Mouse (Mus musculus) liver, adult 2 months (tissue): ENCODE measurements around the gene Hist1h2bg. TPM values are rescaled to one million over a fixed set of nuclear protein-coding genes. Genes with fewer than 3 reads are reported as not detected.
"Not testable (repeated sequence)": the region's sequence is repeated elsewhere in the genome, so short reads cannot be mapped to it uniquely, and the experiment has no call there.

Source experiments
- DNase-seq: peaks from one replicate; pipeline ENCODE4 v3.0.0-alpha.2; 2011; ENCODE audit warnings: low read depth, low spot score; ENCODE audit errors: extremely low read depth
- H3K27ac ChIP-seq: fragments of 200-500 bp; replicated peaks from 2 replicates; pipeline ENCODE4 v1.5.1; 2012; ENCODE audit warnings: low read depth, mild to moderate bottlenecking, control low read depth, inconsistent platforms, low read length; ENCODE audit not compliant: insufficient read depth
- H3K27me3 ChIP-seq: fragments of 200-500 bp; 2 replicates; pipeline ENCODE4 v1.6.1; 2012; ENCODE audit warnings: mild to moderate bottlenecking, moderate library complexity, low read length, inconsistent platforms; ENCODE audit not compliant: control insufficient read depth, insufficient read depth
- H3K36me3 ChIP-seq: fragments of 200-500 bp; 2 replicates; pipeline ENCODE4 v1.6.1; 2012; ENCODE audit warnings: low read length, inconsistent platforms; ENCODE audit not compliant: control insufficient read depth, insufficient read depth
- H3K4me1 ChIP-seq: fragments of 200-500 bp; 2 replicates; pipeline ENCODE4 v1.6.1; 2011; ENCODE audit warnings: low read length; ENCODE audit not compliant: control insufficient read depth, insufficient read depth
- H3K4me3 ChIP-seq: fragments of 200-500 bp; 2 replicates; pipeline ENCODE4 v1.5.1; 2011; ENCODE audit warnings: low read depth, mild to moderate bottlenecking, control low read depth, low read length, moderate library complexity; ENCODE audit not compliant: insufficient read depth
- H3K79me2 ChIP-seq: fragments of 200-500 bp; 2 replicates; pipeline ENCODE4 v1.6.1; 2012; ENCODE audit warnings: inconsistent platforms, mild to moderate bottlenecking, low read length, moderate library complexity; ENCODE audit not compliant: control insufficient read depth, insufficient read depth
- H3K9ac ChIP-seq: fragments of 200-500 bp; 2 replicates; pipeline ENCODE4 v1.6.1; 2012; ENCODE audit warnings: low read depth, mild to moderate bottlenecking, control low read depth, inconsistent platforms, low read length
- CTCF ChIP-seq: fragments of 200-500 bp; IDR thresholded peaks from 2 replicates; pipeline ENCODE4 v1.5.1; 2011; ENCODE audit warnings: low read depth, low read length, control low read depth
- POLR2A ChIP-seq: fragments of 200-500 bp; IDR thresholded peaks from 2 replicates; pipeline ENCODE4 v1.6.1; 2011; ENCODE audit warnings: low read length, control low read depth; ENCODE audit not compliant: insufficient read depth; ENCODE audit errors: extremely low read depth
- WGBS: fragments of 180-500 bp; shearing (Covaris S2); methylation state at CpG from one replicate; pipeline ENCODE4 v1.1.7; 2018; 5-methylcytosine and 5-hydroxymethylcytosine counted together
- polyA plus RNA-seq: library from polyadenylated mRNA; depleted of rRNA; stranded (reverse); fragments of >200 nt; gene quantifications from 2 replicates; pipeline ENCODE4 v1.2.3, GENCODE M21; 2012
- total RNA-seq: library from RNA; depleted of rRNA; stranded (reverse); fragments of >200 nt; gene quantifications from 2 replicates; pipeline ENCODE4 v1.2.3, GENCODE M21; 2014

The Hist1h2bg gene
- total and polyA plus RNA-seq, 2 experiments, result 4.4 to 37.2 TPM

- WGBS, result 87% methylated on average over 5 of the region's 5 CpGs
Measured at GRCm38 (mm10) chr13:23546694-23547093, 24.5 kb upstream of the Hist1h2bg start.

DNA sequence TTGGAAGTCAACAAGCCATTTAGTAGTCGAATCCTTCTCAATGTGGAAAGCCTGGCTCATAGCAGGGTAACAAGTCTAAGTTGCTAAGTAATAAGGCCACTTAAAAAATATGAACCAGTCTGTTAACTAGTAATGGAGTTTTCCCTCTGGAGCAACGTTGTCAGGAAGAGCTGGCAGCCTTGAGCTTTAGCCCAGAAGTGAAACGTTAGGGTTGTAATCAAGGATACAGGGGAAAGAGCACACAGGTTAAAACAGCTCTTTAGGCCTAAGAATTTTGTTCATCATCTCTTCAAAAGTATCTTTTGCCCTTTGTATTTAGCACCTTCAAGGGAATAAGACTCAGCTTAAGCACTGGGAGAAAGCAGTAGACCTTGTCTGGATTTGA lies 20.4 kb upstream of the Hist1h2bg start:
- no peak overlapping the region for H3K9ac ChIP-seq
- no peaks in the 10 kb centered on the region for H3K36me3 ChIP-seq
- 11% methylated on average over 3 of the region's 3 CpGs for WGBS
- no peaks in the 10 kb centered on the region for H3K79me2 ChIP-seq
- peak; percentile 23 for DNase-seq
- peak overlapping the region; percentile 63; the same call in 1 of the 2 replicates for H3K4me3 ChIP-seq
- H3K4me1 ChIP-seq, result no peaks in the 10 kb centered on the region; the same call in 1 of the 2 replicates
- no peaks in the 10 kb centered on the region for H3K27me3 ChIP-seq
- no peak overlapping the region for H3K27ac ChIP-seq
- TF ChIP-seq CTCF, result no peak
- TF ChIP-seq POLR2A, result no peak

More at GRCm38 (mm10) chr13:23546694-23547093, 24.5 kb upstream of the Hist1h2bg start:
- no peak for TF ChIP-seq CTCF
- TF ChIP-seq POLR2A, result no peak
- Histone ChIP-seq H3K27me3 (no peaks in the 10 kb centered on the region), H3K79me2 (no peaks in the 10 kb centered on the region), H3K9ac (no peak overlapping the region), H3K27ac (no peak overlapping the region), H3K4me3 (no peak overlapping the region), H3K36me3 (no peaks in the 10 kb centered on the region), H3K4me1 (peaks cover 1% of the 10 kb centered on the region; the same call in 1 of the 2 replicates)
- DNase-seq, result no peak

GRCm38 (mm10) chr13:23551146-23551834 lies 19.9 kb upstream of the Hist1h2bg start, which contains the start of gene Hist1h4f:
Gene Hist1h4f, minus strand, starts transcription at chr13:23551648.
- H3K4me1 ChIP-seq, H3K79me2 ChIP-seq, H3K36me3 ChIP-seq, H3K27ac ChIP-seq, H3K27me3 ChIP-seq: not testable (repeated sequence)
- peak; percentile 76 for DNase-seq
- peak within 1 kb of the TSS; percentile 63 for H3K4me3 ChIP-seq
- H3K9ac ChIP-seq, result peak within 1 kb of the TSS; percentile 54
- under 1% methylated on average over 47 of the region's 47 CpGs for WGBS
- TF ChIP-seq CTCF (0 out of 2 replicates have a peak, but pooled peaks have one; percentile 7), POLR2A (peak; percentile 64)

DNA sequence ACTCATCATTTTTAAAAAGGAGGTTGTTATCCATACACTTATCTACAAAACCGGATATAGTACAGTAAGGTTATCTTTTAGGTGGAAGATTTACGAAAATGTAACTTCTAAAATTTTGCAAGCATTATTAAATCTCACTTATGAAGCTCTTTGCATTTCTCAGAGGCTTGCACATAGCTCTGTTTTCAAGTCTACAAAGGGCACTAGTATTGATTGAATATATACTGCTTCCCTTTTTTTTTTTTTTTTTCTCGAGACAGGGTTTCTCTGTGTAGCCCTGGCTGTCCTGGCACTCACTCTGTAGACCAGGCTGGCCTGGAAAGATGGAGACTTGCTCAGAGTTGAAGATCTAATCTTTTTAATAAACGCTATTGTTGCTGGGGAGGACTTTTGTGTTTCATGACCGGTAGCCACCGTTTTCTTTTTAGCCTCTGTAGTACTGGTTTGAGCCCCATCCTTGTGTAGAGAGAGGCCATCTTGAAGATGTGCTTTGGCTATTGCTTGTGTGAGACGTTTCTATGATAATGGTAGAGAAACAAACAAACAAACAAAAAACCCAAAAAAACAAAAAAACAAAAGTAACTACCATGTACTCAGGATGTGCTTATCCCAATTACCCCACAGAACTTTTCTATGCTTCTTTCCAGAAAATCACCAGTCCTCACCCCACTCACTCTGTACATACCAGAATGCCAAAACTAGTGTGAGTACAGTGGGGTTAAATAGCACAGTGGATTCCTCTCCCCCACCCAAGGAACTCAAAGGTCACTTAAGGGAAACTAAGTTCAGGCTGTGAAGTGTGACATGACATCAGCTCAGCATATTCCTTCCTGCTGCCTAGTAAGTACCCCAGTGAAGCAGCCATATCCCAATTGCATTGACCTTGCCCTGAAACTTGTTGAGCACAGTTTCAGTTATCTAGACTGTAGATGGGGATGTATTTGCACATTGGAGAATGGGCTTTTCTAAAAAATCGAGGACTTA lies 19.0 kb upstream of the Hist1h2bg start:
- no peaks in the 10 kb centered on the region; the same call in 1 of the 2 replicates for H3K4me1 ChIP-seq

DNA sequence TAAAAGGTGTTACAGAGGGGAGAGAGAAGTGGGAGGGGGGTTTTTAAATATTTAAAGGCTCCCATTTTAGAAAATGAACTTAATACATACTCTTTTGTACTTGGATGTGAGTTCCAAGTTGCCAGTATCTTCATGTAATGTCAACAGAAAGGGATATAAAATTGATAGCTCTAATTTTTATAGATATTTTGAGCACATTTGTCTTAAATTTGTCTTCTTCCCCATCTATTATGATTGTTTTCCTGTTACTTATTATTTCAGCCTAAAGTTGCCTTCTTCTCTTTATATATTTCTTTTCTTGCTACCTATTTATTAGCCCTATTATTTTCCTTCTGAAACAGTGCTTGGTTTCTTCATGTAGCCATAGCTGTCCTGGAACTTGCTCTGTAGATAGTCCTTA lies 18.2 kb upstream of the Hist1h2bg start, which contains the start of gene Hist1h1d:
Gene Hist1h1d (plus strand): TSS at position 301 of the 400 bp plus-strand sequence.
- H3K36me3 ChIP-seq, result no peaks in the 10 kb centered on the region
- no peaks in the 10 kb centered on the region for H3K27me3 ChIP-seq
- no peak for TF ChIP-seq POLR2A
- no peak for TF ChIP-seq CTCF
- H3K4me1 ChIP-seq, result no peaks in the 10 kb centered on the region; the same call in 1 of the 2 replicates
- no peak within 1 kb of the TSS for H3K9ac ChIP-seq
- no peak for DNase-seq
- no peak within 1 kb of the TSS for H3K4me3 ChIP-seq
- H3K79me2 ChIP-seq, result no peaks in the 10 kb centered on the region
- no peak within 1 kb of the TSS for H3K27ac ChIP-seq

More for the DNA sequence above, 19.0 kb upstream of the Hist1h2bg start:
- Histone ChIP-seq H3K9ac (no peak overlapping the region), H3K27me3 (no peaks in the 10 kb centered on the region), H3K79me2 (no peaks in the 10 kb centered on the region), H3K27ac (no peak overlapping the region), H3K4me3 (no peak overlapping the region), H3K36me3 (no peaks in the 10 kb centered on the region)
- no peak for DNase-seq
- 44% methylated on average over 8 of the region's 8 CpGs for WGBS
- TF ChIP-seq POLR2A, result no peak
- no peak for TF ChIP-seq CTCF
